Mouse (Mus musculus): ENCODE results near the gene Abhd10. TPM values are rescaled to one million over a fixed set of nuclear protein-coding genes. Genes with fewer than 3 reads are reported as not detected.

The Abhd10 gene
- polyA plus RNA-seq, 1 experiment from 2014 or later: 33.6 TPM

- no peaks in the 10 kb centered on the region for H3K27me3 ChIP-seq (ENCODE audit: control insufficient read depth, insufficient read depth, low read length)
- H3K4me3 ChIP-seq (ENCODE audit: low read depth, low read length): no peak overlapping the region
- no peak overlapping the region for H3K4me2 ChIP-seq (ENCODE audit: low read depth, severe bottlenecking)
- no peaks in the 10 kb centered on the region for H3K4me1 ChIP-seq (ENCODE audit: control insufficient read depth, insufficient read depth, low read length)
- H3K36me3 ChIP-seq (ENCODE audit: control insufficient read depth, insufficient read depth, low read length): no peaks in the 10 kb centered on the region
- DNase-seq (ENCODE audit: low spot score) (no peak), ATAC-seq (ENCODE audit: insufficient number of reproducible peaks, low FRiP score, low TSS enrichment, low read depth) (no peak)
- no peak overlapping the region for H3K27ac ChIP-seq (replicated peaks; ENCODE audit: low read depth, low read length)
- WGBS: 82% methylated on average over 6 of the region's 6 CpGs
- H3K9ac ChIP-seq (ENCODE audit: low read length): no peak overlapping the region
- H3K9me3 ChIP-seq (ENCODE audit: control insufficient read depth, low read length): no peaks in the 10 kb centered on the region
These were observed 44.8 kb downstream of the Abhd10 start for GRCm38 (mm10) chr16:45697996-45698395.

- Histone ChIP-seq H3K4me2 (ENCODE audit: low read depth, severe bottlenecking) (no peak overlapping the region), H3K36me3 (ENCODE audit: control insufficient read depth, insufficient read depth, low read length) (no peaks in the 10 kb centered on the region), H3K9me3 (ENCODE audit: control insufficient read depth, low read length) (no peaks in the 10 kb centered on the region), H3K4me3 (ENCODE audit: low read depth, low read length) (no peak overlapping the region), H3K27me3 (ENCODE audit: control insufficient read depth, insufficient read depth, low read length) (no peaks in the 10 kb centered on the region), H3K9ac (ENCODE audit: low read length) (no peak overlapping the region), H3K4me1 (ENCODE audit: control insufficient read depth, insufficient read depth, low read length) (no peaks in the 10 kb centered on the region), H3K27ac (replicated peaks; ENCODE audit: low read depth, low read length) (no peak overlapping the region)
- ATAC-seq (ENCODE audit: insufficient number of reproducible peaks, low FRiP score, low TSS enrichment, low read depth) (no peak), DNase-seq (ENCODE audit: low spot score) (no peak)
- 84% methylated on average over 9 of the region's 9 CpGs for WGBS
These were observed 47.2 kb downstream of the Abhd10 start for GRCm38 (mm10) chr16:45695445-45696160.

GRCm38 (mm10) chr16:45693558-45693957, 49.2 kb downstream of the Abhd10 start, which contains the start of gene Tmprss7:
TSS of gene Tmprss7 (minus strand) at chr16:45693658.
- Histone ChIP-seq H3K27me3 (ENCODE audit: control insufficient read depth, insufficient read depth, low read length) (no peaks in the 10 kb centered on the region), H3K9ac (ENCODE audit: low read length) (no peak within 1 kb of the TSS), H3K9me3 (ENCODE audit: control insufficient read depth, low read length) (no peaks in the 10 kb centered on the region), H3K27ac (replicated peaks; ENCODE audit: low read depth, low read length) (no peak within 1 kb of the TSS), H3K4me3 (ENCODE audit: low read depth, low read length) (no peak within 1 kb of the TSS), H3K4me2 (ENCODE audit: low read depth, severe bottlenecking) (no peak within 1 kb of the TSS), H3K4me1 (ENCODE audit: control insufficient read depth, insufficient read depth, low read length) (no peaks in the 10 kb centered on the region), H3K36me3 (ENCODE audit: control insufficient read depth, insufficient read depth, low read length) (no peaks in the 10 kb centered on the region)
- no peak for ATAC-seq (ENCODE audit: insufficient number of reproducible peaks, low FRiP score, low TSS enrichment, low read depth)
- 80% methylated on average over 10 of the region's 10 CpGs for whole genome bisulfite sequencing
- DNase-seq (ENCODE audit: low spot score): no peak

GRCm38 (mm10) chr16:45692851-45693250, 49.9 kb downstream of the Abhd10 start:
- Histone ChIP-seq H3K4me3 (ENCODE audit: low read depth, low read length) (no peak overlapping the region), H3K4me1 (ENCODE audit: control insufficient read depth, insufficient read depth, low read length) (no peaks in the 10 kb centered on the region), H3K36me3 (ENCODE audit: control insufficient read depth, insufficient read depth, low read length) (no peaks in the 10 kb centered on the region), H3K9ac (ENCODE audit: low read length) (no peak overlapping the region), H3K27ac (replicated peaks; ENCODE audit: low read depth, low read length) (no peak overlapping the region), H3K27me3 (ENCODE audit: control insufficient read depth, insufficient read depth, low read length) (no peaks in the 10 kb centered on the region), H3K9me3 (ENCODE audit: control insufficient read depth, low read length) (no peaks in the 10 kb centered on the region), H3K4me2 (ENCODE audit: low read depth, severe bottlenecking) (no peak overlapping the region)
- ATAC-seq (ENCODE audit: insufficient number of reproducible peaks, low FRiP score, low TSS enrichment, low read depth) (no peak), DNase-seq (ENCODE audit: low spot score) (no peak)
- 77% methylated on average over 3 of the region's 3 CpGs for WGBS

GRCm38 (mm10) chr16:45690178-45690577, 52.6 kb downstream of the Abhd10 start:
- Histone ChIP-seq H3K36me3 (ENCODE audit: control insufficient read depth, insufficient read depth, low read length) (no peaks in the 10 kb centered on the region), H3K4me3 (ENCODE audit: low read depth, low read length) (no peak overlapping the region), H3K4me1 (ENCODE audit: control insufficient read depth, insufficient read depth, low read length) (no peaks in the 10 kb centered on the region), H3K4me2 (ENCODE audit: low read depth, severe bottlenecking) (no peak overlapping the region), H3K27me3 (ENCODE audit: control insufficient read depth, insufficient read depth, low read length) (no peaks in the 10 kb centered on the region), H3K9ac (ENCODE audit: low read length) (no peak overlapping the region), H3K9me3 (ENCODE audit: control insufficient read depth, low read length) (no peaks in the 10 kb centered on the region), H3K27ac (replicated peaks; ENCODE audit: low read depth, low read length) (no peak overlapping the region)
- 61% methylated on average over 4 of the region's 4 CpGs for WGBS
- no peak for DNase-seq (ENCODE audit: low spot score)
- ATAC-seq (ENCODE audit: insufficient number of reproducible peaks, low FRiP score, low TSS enrichment, low read depth): no peak

- H3K9ac ChIP-seq (ENCODE audit: low read length): no peak overlapping the region
- H3K27me3 ChIP-seq (ENCODE audit: control insufficient read depth, insufficient read depth, low read length): no peaks in the 10 kb centered on the region
- H3K27ac ChIP-seq (replicated peaks; ENCODE audit: low read depth, low read length): no peak overlapping the region
- no peaks in the 10 kb centered on the region for H3K9me3 ChIP-seq (ENCODE audit: control insufficient read depth, low read length)
- H3K4me1 ChIP-seq (ENCODE audit: control insufficient read depth, insufficient read depth, low read length): no peaks in the 10 kb centered on the region
- ATAC-seq (ENCODE audit: insufficient number of reproducible peaks, low FRiP score, low TSS enrichment, low read depth) (no peak), DNase-seq (ENCODE audit: low spot score) (no peak)
- H3K4me3 ChIP-seq (ENCODE audit: low read depth, low read length): no peak overlapping the region
- no peaks in the 10 kb centered on the region for H3K36me3 ChIP-seq (ENCODE audit: control insufficient read depth, insufficient read depth, low read length)
- 83% methylated on average over 3 of the region's 3 CpGs for WGBS
- no peak overlapping the region for H3K4me2 ChIP-seq (ENCODE audit: low read depth, severe bottlenecking)
These were observed 55.9 kb downstream of the Abhd10 start for GRCm38 (mm10) chr16:45686833-45687232.

GRCm38 (mm10) chr16:45685295-45685694, 57.5 kb downstream of the Abhd10 start:
- no peak overlapping the region for H3K4me3 ChIP-seq (ENCODE audit: low read depth, low read length)

GRCm38 (mm10) chr16:45684815-45685214, 57.9 kb downstream of the Abhd10 start:
- Histone ChIP-seq H3K4me1 (ENCODE audit: control insufficient read depth, insufficient read depth, low read length) (no peaks in the 10 kb centered on the region), H3K9ac (ENCODE audit: low read length) (no peak overlapping the region), H3K4me2 (ENCODE audit: low read depth, severe bottlenecking) (no peak overlapping the region), H3K27me3 (ENCODE audit: control insufficient read depth, insufficient read depth, low read length) (no peaks in the 10 kb centered on the region), H3K36me3 (ENCODE audit: control insufficient read depth, insufficient read depth, low read length) (no peaks in the 10 kb centered on the region), H3K9me3 (ENCODE audit: control insufficient read depth, low read length) (no peaks in the 10 kb centered on the region), H3K4me3 (ENCODE audit: low read depth, low read length) (no peak overlapping the region), H3K27ac (replicated peaks; ENCODE audit: low read depth, low read length) (no peak overlapping the region)
- ATAC-seq (ENCODE audit: insufficient number of reproducible peaks, low FRiP score, low TSS enrichment, low read depth) (no peak), DNase-seq (ENCODE audit: low spot score) (peak; percentile 82)
- 14% methylated on average over 8 of the region's 8 CpGs for WGBS

More at GRCm38 (mm10) chr16:45685295-45685694, 57.5 kb downstream of the Abhd10 start:
- no peak for ATAC-seq (ENCODE audit: insufficient number of reproducible peaks, low FRiP score, low TSS enrichment, low read depth)
- H3K27me3 ChIP-seq (ENCODE audit: control insufficient read depth, insufficient read depth, low read length): no peaks in the 10 kb centered on the region
- no peak for DNase-seq (ENCODE audit: low spot score)
- H3K9me3 ChIP-seq (ENCODE audit: control insufficient read depth, low read length): no peaks in the 10 kb centered on the region
- no peak overlapping the region for H3K9ac ChIP-seq (ENCODE audit: low read length)
- H3K4me1 ChIP-seq (ENCODE audit: control insufficient read depth, insufficient read depth, low read length): no peaks in the 10 kb centered on the region
- 74% methylated on average over 3 of the region's 3 CpGs for WGBS
- H3K4me2 ChIP-seq (ENCODE audit: low read depth, severe bottlenecking): no peak overlapping the region
- no peak overlapping the region for H3K27ac ChIP-seq (replicated peaks; ENCODE audit: low read depth, low read length)
- no peaks in the 10 kb centered on the region for H3K36me3 ChIP-seq (ENCODE audit: control insufficient read depth, insufficient read depth, low read length)
